Mouse (Mus musculus) central nervous system, embryonic 11.5 days (tissue): ENCODE data around the gene Itgax. TPM values are rescaled to one million over a fixed set of nuclear protein-coding genes. Genes with fewer than 3 reads are reported as not detected.

Source experiments
- polyA plus RNA-seq: library from polyadenylated mRNA; depleted of rRNA; stranded (reverse); fragments of >200 nt; gene quantifications from 2 replicates; pipeline ENCODE4 v1.2.3, GENCODE M21; 2012; rRNA removed

The Itgax gene
- 0.02 and 0.04 TPM in 2 replicates for polyA plus RNA-seq

DNA sequence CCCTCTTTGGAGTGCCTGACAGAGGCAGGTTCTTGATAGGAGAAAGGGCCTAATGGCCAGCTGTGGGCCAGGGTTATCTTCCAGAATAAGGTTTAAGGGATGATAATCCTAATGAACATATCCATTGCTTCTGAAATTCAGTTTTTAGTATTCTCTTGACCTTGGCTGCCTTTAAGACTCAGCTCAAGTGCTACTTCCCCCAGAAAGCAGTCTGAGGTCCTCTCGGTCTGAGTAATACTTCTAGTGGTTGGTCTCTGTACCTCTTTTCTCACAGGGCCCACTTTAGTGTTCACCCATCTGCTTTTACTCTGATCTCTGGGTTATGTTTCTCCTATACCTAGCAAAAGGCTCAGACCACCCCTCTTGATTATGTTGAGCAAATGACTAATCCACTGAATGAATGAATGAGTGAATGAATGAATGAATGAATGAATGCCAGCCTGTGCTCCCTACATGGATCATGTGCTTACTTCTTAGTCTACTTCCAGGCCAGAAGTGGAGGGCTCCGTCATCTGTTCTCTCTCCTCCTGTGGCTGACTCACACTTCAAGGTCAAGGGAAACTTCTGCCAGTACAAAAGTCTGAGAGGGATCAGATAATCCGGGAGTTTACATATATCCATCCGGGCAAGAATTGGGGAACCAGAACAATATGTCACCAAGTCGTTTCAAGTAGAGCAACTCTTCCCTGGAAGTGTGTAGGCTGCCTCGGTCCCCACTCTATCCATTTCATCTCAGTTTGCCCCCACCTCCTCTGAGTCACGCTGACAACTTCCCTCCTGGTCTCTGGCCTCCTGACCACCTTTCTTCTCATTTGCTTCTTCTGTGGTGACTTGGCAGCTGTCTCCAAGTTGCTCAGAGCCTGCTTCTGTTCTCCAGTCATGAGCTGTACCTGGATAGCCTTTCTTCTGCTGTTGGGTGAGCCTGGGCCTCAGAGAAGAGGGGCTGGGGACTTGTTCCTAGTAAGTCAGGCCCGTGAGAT is at the start of gene Itgax:
TSS of gene Itgax (plus strand) at position 807 of the 980 bp plus-strand sequence.

DNA sequence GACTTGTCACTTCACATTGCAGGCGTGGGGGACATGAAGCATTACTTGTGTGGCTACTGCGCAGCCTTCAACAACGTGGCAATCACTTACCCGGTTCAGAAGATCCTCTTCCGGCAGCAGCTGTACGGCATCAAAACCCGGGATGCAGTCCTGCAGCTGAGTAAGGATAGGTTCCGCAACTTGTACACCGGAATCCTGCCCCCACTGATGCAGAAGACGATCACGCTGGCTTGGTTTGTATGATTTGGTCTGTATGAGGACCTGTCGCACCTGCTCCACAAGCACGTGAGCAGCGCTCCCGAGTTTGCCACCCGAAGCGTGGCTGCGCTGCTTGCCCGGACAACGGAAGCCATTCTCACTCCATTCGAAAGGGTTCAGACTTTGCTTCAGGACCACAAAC is 24.7 kb downstream of the Itgax start, which contains the start of gene Itgad:
TSS of gene Itgad (plus strand) at position 301 of the 400 bp plus-strand sequence.

Other genes with a start within 250 kb of the Itgax start
- gene Prss53, start 238.6 kb upstream of the Itgax start, polyA plus RNA-seq: 1.2 and 1.6 TPM in 2 replicates
- gene Gm21974, start 234.1 kb upstream of the Itgax start, polyA plus RNA-seq: not detected in 2 replicates
- gene Vkorc1, start 233.9 kb upstream of the Itgax start, polyA plus RNA-seq: 36.5 and 56.2 TPM in 2 replicates
- 37.4 and 59.5 TPM in 2 replicates for gene Bckdk, start 225.5 kb upstream of the Itgax start, polyA plus RNA-seq
- 45.6 and 52.9 TPM in 2 replicates for gene Kat8, start 217.0 kb upstream of the Itgax start, polyA plus RNA-seq
- 1.0 and 3.1 TPM in 2 replicates for gene Prss8, start 199.4 kb upstream of the Itgax start, polyA plus RNA-seq
- gene Prss36, start 182.8 kb upstream of the Itgax start, polyA plus RNA-seq: 8.6 and 8.8 TPM in 2 replicates
- 824 and 846 TPM in 2 replicates for gene Fus, start 162.1 kb upstream of the Itgax start, polyA plus RNA-seq
- 7.1 and 10.2 TPM in 2 replicates for gene Pycard, start 135.7 kb upstream of the Itgax start, polyA plus RNA-seq
- 1.1 and 1.6 TPM in 2 replicates for gene Trim72, start 125.6 kb upstream of the Itgax start, polyA plus RNA-seq
- 0.91 and 2.4 TPM in 2 replicates for gene Itgam, start 66.9 kb upstream of the Itgax start, polyA plus RNA-seq
- gene Gm49368, start 66.9 kb upstream of the Itgax start, polyA plus RNA-seq: 0.01 TPM in 1 of 2 replicates, not detected in the other
- gene Itgad, start 24.8 kb downstream of the Itgax start, polyA plus RNA-seq: not detected in 2 replicates
- 3.9 and 10.1 TPM in 2 replicates for gene Cox6a2, start 76.8 kb downstream of the Itgax start, polyA plus RNA-seq
- 11.5 and 14.5 TPM in 2 replicates for gene Armc5, start 107.8 kb downstream of the Itgax start, polyA plus RNA-seq
- gene 9130023H24Rik, start 108.5 kb downstream of the Itgax start, polyA plus RNA-seq: 2.8 and 4.2 TPM in 2 replicates
- gene Tgfb1i1, start 117.3 kb downstream of the Itgax start, polyA plus RNA-seq: 18.2 and 27.5 TPM in 2 replicates
- gene Slc5a2, start 136.1 kb downstream of the Itgax start, polyA plus RNA-seq: 0.30 and 0.39 TPM in 2 replicates
- 25.5 and 31.0 TPM in 2 replicates for gene BC017158, start 168.6 kb downstream of the Itgax start, polyA plus RNA-seq